Mouse (Mus musculus): Measurements from ENCODE around the gene Echdc1. TPM values are rescaled to one million over a fixed set of nuclear protein-coding genes. Genes with fewer than 3 reads are reported as not detected.

Gene Echdc1
- total and polyA plus RNA-seq, 3 experiments = 19.6 to 27.9 TPM; not detected in 1

DNA sequence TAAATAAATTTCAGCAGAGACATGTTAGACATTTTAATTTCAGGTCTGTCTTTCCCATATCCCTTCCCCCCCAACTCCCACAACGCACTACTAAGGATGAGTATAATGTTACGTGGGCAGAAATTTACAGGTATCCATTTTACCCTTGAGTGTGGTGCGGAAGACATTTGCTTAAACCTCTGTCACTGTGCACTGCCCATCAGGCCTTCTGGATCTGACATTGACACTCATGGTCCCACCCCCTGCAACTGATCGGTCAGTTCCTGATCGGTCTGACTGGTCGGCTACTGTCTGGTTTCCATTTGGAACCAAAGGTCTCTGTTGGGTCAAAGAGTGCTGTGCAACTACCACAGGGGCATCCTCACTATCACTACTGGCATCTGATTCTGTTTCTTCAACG, 33.7 kb downstream of the Echdc1 start (continued):
- no peak for TF ChIP-seq TCF12 (IDR thresholded peaks at IDR 0.05; ENCODE audit: low read depth, low read length)

DNA sequence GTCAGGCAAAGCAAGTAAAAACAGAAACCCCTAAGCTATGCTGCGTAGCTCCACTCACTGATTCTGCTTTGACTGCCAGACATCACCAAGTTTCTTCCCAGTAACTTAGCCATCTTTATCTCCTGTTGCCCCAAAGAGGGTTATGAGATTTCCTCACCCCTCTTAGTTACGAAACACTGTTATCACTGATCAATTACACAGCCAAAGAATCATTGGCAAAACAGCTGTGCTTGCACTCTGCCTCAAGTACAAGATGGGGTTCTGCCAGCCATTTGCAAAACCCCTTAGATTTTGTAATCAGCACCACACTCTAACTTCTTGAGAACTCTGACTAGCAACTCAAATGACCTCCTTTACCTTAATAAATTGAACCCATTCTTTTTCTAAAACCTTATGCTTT, 38.5 kb downstream of the Echdc1 start:
- H3K27me3 ChIP-seq (ENCODE audit: control insufficient read depth in 1 of 2, insufficient read depth in 2 of 2, low read length in 2 of 2) = no peaks in the 10 kb centered on the region
- no peak overlapping the region for H3K9ac ChIP-seq (ENCODE audit: control insufficient read depth, low read depth, low read length, poor library complexity, severe bottlenecking)
- H3K4me3 ChIP-seq (ENCODE audit: control insufficient read depth in 1 of 2, insufficient read depth in 1 of 2, low read depth in 2 of 2, low read length in 2 of 2) = no peak overlapping the region
- peaks cover 9% of the 10 kb centered on the region for H3K79me2 ChIP-seq (ENCODE audit: control insufficient read depth, insufficient read depth, low read length, poor library complexity)
- TF ChIP-seq CTCF (IDR thresholded peaks at IDR 0.05 in 2 of 3, conservative IDR thresholded peaks at IDR 0.05 in 1 of 3; ENCODE audit: control insufficient read depth in 1 of 3, insufficient read depth in 1 of 3, low read depth in 2 of 3, low read length in 3 of 3, poor library complexity in 1 of 3, severe bottlenecking in 1 of 3) (no peak), TAL1 (IDR thresholded peaks at IDR 0.05; ENCODE audit: low read length) (no peak), UBTF (IDR thresholded peaks at IDR 0.05; ENCODE audit: borderline replicate concordance, insufficient read depth, low read depth, low read length) (no peak), BHLHE40 (IDR thresholded peaks at IDR 0.05; ENCODE audit: borderline replicate concordance, low read depth, low read length) (no peak), ZMIZ1 (IDR thresholded peaks at IDR 0.05; ENCODE audit: low read depth, low read length) (no peak), MYC (IDR thresholded peaks at IDR 0.05; ENCODE audit: low read depth, low read length) (no peak), ZKSCAN1 (IDR thresholded peaks at IDR 0.05; ENCODE audit: low read depth, low read length) (no peak), POLR2AphosphoS2 (IDR thresholded peaks at IDR 0.05; ENCODE audit: low read length) (no peak), ZNF384 (IDR thresholded peaks at IDR 0.05; ENCODE audit: low read depth, low read length) (no peak), E2F4 (IDR thresholded peaks at IDR 0.05; ENCODE audit: borderline replicate concordance, low read depth, low read length) (no peak), SMC3 (IDR thresholded peaks at IDR 0.05; ENCODE audit: low read depth, low read length) (no peak)
- H3K27ac ChIP-seq (ENCODE audit: control insufficient read depth, low read depth, low read length) = no peak overlapping the region
- no peak for DNase-seq (ENCODE audit: low read depth, low spot score)
- H3K9me3 ChIP-seq (replicated peaks; ENCODE audit: insufficient read depth, low read length) = no peaks in the 10 kb centered on the region
- H3K36me3 ChIP-seq (ENCODE audit: control insufficient read depth in 1 of 2, insufficient read depth in 2 of 2, low read length in 2 of 2) = peaks cover 8 to 26% of the 10 kb centered on the region in 2 experiments
- peaks cover 0 to 4% of the 10 kb centered on the region in 2 experiments; a peak in 2 of 4 replicates for H3K4me1 ChIP-seq (ENCODE audit: control insufficient read depth in 1 of 2, insufficient read depth in 2 of 2, low read length in 2 of 2)

DNA sequence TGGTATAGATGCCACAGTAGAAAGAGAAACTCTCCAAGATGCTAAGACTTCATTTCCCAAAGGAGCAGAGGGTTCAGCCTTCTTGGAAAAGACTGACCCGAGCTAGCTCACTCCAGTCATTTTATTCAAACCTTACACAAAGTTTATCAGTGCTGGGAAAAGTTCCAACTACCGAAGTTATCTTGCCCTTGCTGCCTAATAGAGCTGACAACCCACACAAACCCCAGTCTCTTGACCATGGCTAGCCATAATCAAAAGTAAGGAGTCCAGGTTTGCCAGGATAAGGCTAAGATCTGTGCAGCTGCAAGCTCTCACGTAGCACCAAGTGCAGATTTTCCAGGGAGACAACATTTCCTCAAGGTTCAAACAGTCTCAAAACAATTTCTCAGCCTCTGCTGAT, 39.6 kb downstream of the Echdc1 start:
- Histone ChIP-seq H3K9me3 (replicated peaks; ENCODE audit: insufficient read depth, low read length) (no peaks in the 10 kb centered on the region), H3K4me1 (ENCODE audit: control insufficient read depth in 1 of 2, insufficient read depth in 2 of 2, low read length in 2 of 2) (peaks cover 0 to 4% of the 10 kb centered on the region in 2 experiments; a peak in 2 of 4 replicates), H3K4me3 (ENCODE audit: control insufficient read depth in 1 of 2, insufficient read depth in 1 of 2, low read depth in 2 of 2, low read length in 2 of 2) (no peak overlapping the region), H3K79me2 (ENCODE audit: control insufficient read depth, insufficient read depth, low read length, poor library complexity) (peaks cover 17% of the 10 kb centered on the region), H3K27ac (ENCODE audit: control insufficient read depth, low read depth, low read length) (no peak overlapping the region), H3K27me3 (ENCODE audit: control insufficient read depth in 1 of 2, insufficient read depth in 2 of 2, low read length in 2 of 2) (no peaks in the 10 kb centered on the region), H3K36me3 (ENCODE audit: control insufficient read depth in 1 of 2, insufficient read depth in 2 of 2, low read length in 2 of 2) (peaks cover 10 to 23% of the 10 kb centered on the region in 2 experiments), H3K9ac (ENCODE audit: control insufficient read depth, low read depth, low read length, poor library complexity, severe bottlenecking) (no peak overlapping the region)
- TF ChIP-seq POLR2AphosphoS2 (IDR thresholded peaks at IDR 0.05; ENCODE audit: low read length) (no peak), NRF1 (IDR thresholded peaks at IDR 0.05; ENCODE audit: insufficient read depth, low read depth, low read length, poor library complexity, severe bottlenecking) (no peak), RCOR1 (IDR thresholded peaks at IDR 0.05; ENCODE audit: low read depth, low read length) (peak; percentile 29; the same call in 1 of the 2 replicates), HCFC1 (IDR thresholded peaks at IDR 0.05; ENCODE audit: low read depth, low read length) (no peak), ZMIZ1 (IDR thresholded peaks at IDR 0.05; ENCODE audit: low read depth, low read length) (no peak), EP300 (IDR thresholded peaks at IDR 0.05; ENCODE audit: low read depth in 1 of 2, low read length in 2 of 2) (no peak)
- no peak for DNase-seq (ENCODE audit: low read depth, low spot score)
